Mouse (Mus musculus) hindbrain, embryonic 12.5 days (tissue): ENCODE results near the gene Sumo2. TPM values are rescaled to one million over a fixed set of nuclear protein-coding genes. Genes with fewer than 3 reads are reported as not detected.
"Not testable (repeated sequence)": the region's sequence is repeated elsewhere in the genome, so short reads cannot be mapped to it uniquely, and the experiment has no call there.

Experiments used
- ATAC-seq: fragments of 200-750 bp; cut with Nextera tagmentation; 2 replicates; pipeline ENCODE4 v1.8.0; 2017; ENCODE audit warnings: moderate TSS enrichment; ENCODE audit not compliant: low FRiP score
- H3K27ac ChIP-seq: fragments of 300-500 bp; sonication (generic); 2 replicates; pipeline ENCODE4 v1.5.1; 2016; ENCODE audit warnings: mild to moderate bottlenecking
- H3K27me3 ChIP-seq: fragments of 300-500 bp; sonication (generic); 2 replicates; pipeline ENCODE4 v1.6.1; 2016; ENCODE audit warnings: mild to moderate bottlenecking
- H3K36me3 ChIP-seq: fragments of 300-500 bp; sonication (generic); 2 replicates; pipeline ENCODE4 v1.6.1; 2016; ENCODE audit warnings: mild to moderate bottlenecking
- H3K4me1 ChIP-seq: fragments of 300-500 bp; sonication (generic); 2 replicates; pipeline ENCODE4 v1.6.1; 2016
- H3K4me2 ChIP-seq: fragments of 300-500 bp; sonication (generic); replicated peaks from 2 replicates; pipeline ENCODE4 v1.6.1; 2016; ENCODE audit warnings: mild to moderate bottlenecking
- H3K4me3 ChIP-seq: fragments of 300-500 bp; sonication (generic); 2 replicates; pipeline ENCODE4 v1.5.1; 2016; ENCODE audit warnings: mild to moderate bottlenecking
- H3K9ac ChIP-seq: fragments of 300-500 bp; sonication (generic); 2 replicates; pipeline ENCODE4 v1.6.1; 2016; ENCODE audit warnings: mild to moderate bottlenecking, moderate library complexity
- H3K9me3 ChIP-seq: fragments of 300-500 bp; sonication (generic); replicated peaks from 2 replicates; pipeline ENCODE4 v1.6.1; 2016; ENCODE audit warnings: mild to moderate bottlenecking
- WGBS: fragments of 180-500 bp; shearing (Covaris S2); methylation state at CpG from one replicate; pipeline ENCODE4 v1.1.7; 2016; 5-methylcytosine and 5-hydroxymethylcytosine counted together
- polyA plus RNA-seq: library from polyadenylated mRNA; unstranded; fragments of >200 nt; fragmentation: Nextera tagmentation; extraction: Ambion mirVana; gene quantifications from 2 replicates; pipeline ENCODE4 v1.2.1, GENCODE M21; 2016

The Sumo2 gene
- polyA plus RNA-seq, 1 experiment from 2014 or later: 1,185 TPM

DNA sequence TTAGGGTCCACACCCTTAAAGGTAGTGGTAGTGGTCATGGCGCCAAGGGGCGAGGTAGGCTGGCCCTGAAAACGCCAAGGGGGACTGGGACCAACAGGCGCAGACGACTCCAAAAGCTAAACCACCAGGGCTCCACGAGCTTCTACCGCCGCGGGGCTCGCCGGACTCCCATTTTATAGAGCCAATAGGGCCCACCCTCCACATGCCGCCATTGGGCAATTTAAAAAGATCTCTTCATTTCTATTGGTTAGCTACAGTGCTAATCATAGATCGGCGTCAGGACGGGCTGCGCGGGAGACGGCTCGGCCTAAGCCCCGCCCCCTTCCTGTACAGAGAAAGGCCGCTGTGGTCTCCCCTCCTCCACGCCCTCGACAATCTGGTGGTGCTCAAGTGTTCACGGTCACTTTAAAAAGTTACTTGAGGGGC is 21.8 kb downstream of the Sumo2 start, which contains the start of gene Jpt1:
Jpt1 (minus strand) TSS at position 150 of the 426 bp plus-strand sequence.
- Histone ChIP-seq H3K9me3 (no peaks in the 10 kb centered on the region), H3K27me3 (no peaks in the 10 kb centered on the region), H3K4me1 (peaks cover 31% of the 10 kb centered on the region), H3K4me2 (peak within 1 kb of the TSS; percentile 87), H3K9ac (peak within 1 kb of the TSS; percentile 99), H3K4me3 (peak within 1 kb of the TSS; percentile 99), H3K36me3 (no peaks in the 10 kb centered on the region), H3K27ac (peak within 1 kb of the TSS; percentile 90)
- peak; percentile 95 for ATAC-seq
- WGBS: under 1% methylated on average over 24 of the region's 24 CpGs

DNA sequence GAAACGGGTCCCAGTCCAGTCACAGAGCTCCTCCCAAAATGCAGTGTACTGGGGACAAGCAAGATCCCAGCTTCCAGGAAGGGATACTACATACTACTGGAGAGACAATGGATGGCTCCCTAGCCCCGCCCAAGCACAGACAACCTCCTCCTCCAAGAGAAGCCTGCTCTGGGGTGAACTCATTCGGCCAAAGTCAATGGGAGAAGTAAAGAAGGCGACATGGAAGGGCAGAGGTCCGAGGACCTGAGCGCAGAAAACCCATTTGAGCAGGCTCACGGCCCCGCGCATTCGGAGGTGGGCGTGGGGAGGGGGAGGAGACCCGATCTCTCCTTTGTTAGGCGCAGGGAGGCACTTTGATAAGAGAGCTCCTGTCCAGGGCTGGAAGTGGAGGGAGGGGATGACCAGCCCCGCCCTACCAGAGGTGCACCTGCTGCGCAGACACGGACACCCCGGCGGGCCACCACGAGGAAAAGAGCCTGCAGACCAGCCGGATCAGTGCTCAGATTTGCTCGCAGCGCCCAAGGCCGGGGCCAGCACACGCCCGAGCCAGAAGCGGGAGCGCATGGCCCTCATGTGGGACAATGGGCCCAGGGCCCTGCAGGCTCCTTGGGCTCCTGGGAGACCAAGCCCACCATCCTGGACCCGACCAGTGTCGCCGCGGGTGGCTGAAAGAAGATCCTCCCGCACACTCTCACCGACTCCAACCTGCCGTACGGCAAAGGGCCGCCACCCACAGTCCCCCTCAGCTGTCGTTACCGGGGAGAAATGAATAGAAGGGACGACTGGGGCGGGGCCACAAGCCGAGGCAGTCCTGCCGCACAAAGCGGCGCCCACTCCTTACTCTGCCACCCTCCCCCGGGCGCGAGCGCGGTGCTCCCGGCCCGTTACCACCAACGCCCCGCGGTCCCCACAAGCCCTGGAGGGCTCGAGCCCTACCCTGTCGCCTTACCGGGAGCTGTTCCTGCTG is 22.5 kb downstream of the Sumo2 start:
- H3K36me3 ChIP-seq: no peaks in the 10 kb centered on the region
- H3K4me3 ChIP-seq: peak overlapping the region; percentile 99
- peaks cover 36% of the 10 kb centered on the region for H3K4me1 ChIP-seq
- peak; percentile 79 for ATAC-seq
- H3K4me2 ChIP-seq: peak overlapping the region; percentile 87
- H3K9me3 ChIP-seq: no peaks in the 10 kb centered on the region
- peak overlapping the region; percentile 90 for H3K27ac ChIP-seq
- H3K27me3 ChIP-seq: no peaks in the 10 kb centered on the region
- peak overlapping the region; percentile 99 for H3K9ac ChIP-seq
- under 1% methylated on average over 57 of the region's 57 CpGs for WGBS

DNA sequence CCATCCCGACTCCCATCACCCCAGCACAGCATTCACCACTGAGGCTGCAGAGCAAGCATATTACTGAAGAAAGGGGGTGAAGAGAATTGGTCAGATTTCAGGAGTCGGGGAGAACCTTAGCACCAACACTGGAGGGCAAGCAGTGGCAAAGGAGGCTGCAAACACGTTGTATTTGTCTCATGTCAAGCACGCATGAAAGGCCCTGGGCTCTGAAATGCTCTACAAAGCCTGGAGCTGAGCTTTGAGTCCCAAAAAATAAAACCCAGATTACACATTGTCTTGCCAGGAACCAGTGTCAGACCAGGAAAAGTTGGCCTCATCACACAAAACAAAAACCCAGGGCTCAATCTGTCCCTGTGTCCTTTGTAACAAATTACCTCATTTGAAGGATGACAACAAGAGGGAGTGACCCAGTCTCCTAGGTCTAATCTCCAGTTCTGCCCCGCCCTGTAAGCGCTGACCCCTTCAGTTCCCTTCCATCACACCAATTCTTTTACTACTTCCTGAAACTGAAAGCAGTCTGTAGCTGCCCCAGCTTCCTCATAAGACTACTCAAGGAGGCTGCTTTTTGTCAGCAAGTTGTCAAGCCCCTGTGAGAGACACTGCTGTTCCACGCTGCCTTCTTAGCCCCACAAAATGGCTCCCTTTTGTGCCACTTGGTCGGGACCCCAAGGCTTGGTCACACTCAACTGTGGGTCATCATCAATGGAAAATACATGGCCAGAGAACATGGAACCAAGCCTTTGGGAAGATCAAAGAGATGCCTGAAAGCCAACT is 23.5 kb downstream of the Sumo2 start:
- Histone ChIP-seq H3K4me1 (peaks cover 46% of the 10 kb centered on the region), H3K27me3 (no peaks in the 10 kb centered on the region), H3K4me2 (peak overlapping the region; percentile 87), H3K9me3 (no peaks in the 10 kb centered on the region), H3K4me3 (peak overlapping the region; percentile 99), H3K36me3 (no peaks in the 10 kb centered on the region), H3K9ac (peak overlapping the region; percentile 99), H3K27ac (peak overlapping the region; percentile 90)
- ATAC-seq: no peak
- 22% methylated on average over 8 of the region's 8 CpGs for whole genome bisulfite sequencing

DNA sequence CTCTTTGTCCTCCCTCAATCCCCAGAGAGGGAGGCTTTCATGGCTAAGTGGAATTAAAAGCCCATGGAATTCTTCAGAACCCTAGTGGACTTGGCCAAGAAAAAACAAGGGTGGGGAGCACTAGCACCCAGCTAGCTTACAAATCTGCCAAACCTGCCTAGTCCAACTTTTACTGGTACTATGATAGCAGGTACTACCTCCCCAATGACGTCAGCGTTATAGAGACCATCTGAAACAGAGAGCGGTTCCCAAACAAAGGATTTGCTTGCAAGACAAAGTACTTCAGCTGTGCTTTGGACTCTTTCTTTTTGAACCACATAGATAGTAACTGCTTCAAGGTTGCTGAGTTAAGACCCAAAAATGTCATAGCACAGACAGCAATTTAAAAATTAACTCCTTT is 24.1 kb downstream of the Sumo2 start:
- Histone ChIP-seq H3K9me3 (no peaks in the 10 kb centered on the region), H3K4me2 (peak overlapping the region; percentile 87), H3K27me3 (no peaks in the 10 kb centered on the region), H3K9ac (peak overlapping the region; percentile 99), H3K4me1 (peaks cover 52% of the 10 kb centered on the region), H3K4me3 (peak overlapping the region; percentile 99), H3K36me3 (no peaks in the 10 kb centered on the region), H3K27ac (peak overlapping the region; percentile 90)
- no peak for ATAC-seq
- WGBS: 37% methylated on average over 3 of the region's 3 CpGs

DNA sequence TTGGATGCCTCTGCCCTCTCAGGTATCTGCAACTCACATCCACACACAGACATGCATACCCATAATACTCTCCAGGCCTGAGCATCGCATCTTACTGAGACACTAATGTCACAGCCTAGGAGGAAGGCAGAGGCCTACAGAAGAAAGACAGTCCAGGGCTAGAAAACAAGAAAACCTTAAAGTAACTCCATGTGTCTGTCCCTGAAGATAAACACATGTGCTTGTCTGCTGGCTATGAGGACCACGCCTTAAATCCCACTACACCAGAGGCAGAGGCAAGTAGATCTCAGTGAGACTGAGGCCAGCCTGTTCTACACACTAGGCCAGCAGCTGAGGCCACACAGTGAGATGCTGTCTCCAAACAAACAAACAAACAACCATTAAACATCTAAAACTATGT is 25.0 kb downstream of the Sumo2 start:
- 67% methylated on average over 2 of the region's 2 CpGs for WGBS
- peaks cover 59% of the 10 kb centered on the region for H3K4me1 ChIP-seq

DNA sequence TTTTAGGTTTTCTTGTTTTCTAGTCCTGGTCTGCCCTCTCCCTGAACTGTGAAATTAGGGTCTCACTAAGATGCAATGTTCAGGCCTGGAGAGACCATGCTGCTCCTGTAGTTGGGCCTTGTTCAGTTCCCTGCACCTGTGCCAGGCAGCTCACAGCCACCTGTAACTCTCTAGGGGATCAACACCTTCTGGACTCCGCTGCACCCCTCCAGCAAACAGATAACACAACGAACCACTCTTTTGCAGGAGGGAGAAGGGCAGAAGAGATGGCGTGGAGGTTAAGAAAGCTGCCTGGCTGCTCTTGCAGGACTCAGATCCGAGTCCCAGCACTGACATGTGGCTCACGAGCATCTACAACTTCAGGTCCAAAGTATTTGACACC is 25.6 kb downstream of the Sumo2 start:
- ATAC-seq: no peak
- Histone ChIP-seq H3K36me3 (0 out of 2 replicates have a peak, but pooled peaks cover 4% of the 10 kb centered on the region), H3K27ac (0 out of 2 replicates have a peak overlapping the region, but pooled peaks have one; percentile 12), H3K4me1 (peaks cover 62% of the 10 kb centered on the region), H3K27me3 (no peaks in the 10 kb centered on the region), H3K9me3 (no peaks in the 10 kb centered on the region), H3K4me3 (peak overlapping the region; percentile 99), H3K4me2 (peak overlapping the region; percentile 87), H3K9ac (peak overlapping the region; percentile 99; the same call in 1 of the 2 replicates)
- 62% methylated on average over 5 of the region's 5 CpGs for WGBS

More for the DNA sequence above, 25.0 kb downstream of the Sumo2 start:
- H3K4me3 ChIP-seq: peak overlapping the region; percentile 99
- H3K4me2 ChIP-seq: peak overlapping the region; percentile 87
- H3K9ac ChIP-seq: peak overlapping the region; percentile 99
- H3K27me3 ChIP-seq: no peaks in the 10 kb centered on the region
- H3K9me3 ChIP-seq: no peaks in the 10 kb centered on the region
- 0 out of 2 replicates have a peak overlapping the region, but pooled peaks have one; percentile 90 for H3K27ac ChIP-seq
- H3K36me3 ChIP-seq: 0 out of 2 replicates have a peak, but pooled peaks cover 4% of the 10 kb centered on the region
- ATAC-seq: no peak

DNA sequence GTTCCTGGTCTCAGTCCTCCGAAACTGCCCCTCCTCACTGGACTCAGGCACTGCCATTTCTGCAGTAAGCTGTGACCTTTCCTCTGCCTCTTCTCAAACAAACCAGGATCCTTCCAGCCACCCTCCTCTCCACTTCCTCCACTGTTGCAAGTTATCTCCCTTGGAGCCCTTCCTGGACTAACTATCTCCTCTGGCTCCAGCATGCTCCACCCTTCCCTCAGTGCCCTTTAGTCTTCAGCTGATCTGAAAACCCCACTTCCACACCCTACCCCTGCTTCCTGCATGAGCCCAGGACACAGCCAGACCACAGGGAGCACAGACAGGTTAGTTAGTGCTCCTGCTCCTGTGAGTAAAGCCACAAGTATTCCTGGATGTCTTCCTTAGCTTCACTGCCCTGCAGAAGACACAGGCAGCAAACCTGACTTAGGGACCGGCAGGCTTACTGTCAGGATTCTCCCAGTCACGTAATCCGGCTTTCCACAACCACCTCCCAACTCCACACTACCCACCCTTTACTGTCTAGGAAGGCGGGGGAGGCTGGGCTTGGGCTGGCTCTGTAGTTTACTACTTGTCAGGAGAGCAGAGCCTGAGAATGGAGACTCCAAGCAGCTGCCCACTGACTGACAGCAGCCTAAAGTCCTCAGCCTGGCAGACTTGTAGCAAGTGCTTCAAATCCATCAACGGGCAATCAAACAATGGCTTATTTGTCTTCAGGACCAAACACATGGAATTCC is 26.1 kb downstream of the Sumo2 start:
- peak overlapping the region; percentile 87 for H3K4me2 ChIP-seq
- no peaks in the 10 kb centered on the region for H3K9me3 ChIP-seq
- H3K4me3 ChIP-seq: peak overlapping the region; percentile 99
- H3K4me1 ChIP-seq: peaks cover 62% of the 10 kb centered on the region
- H3K9ac ChIP-seq: peak overlapping the region; percentile 99
- H3K27me3 ChIP-seq: no peaks in the 10 kb centered on the region
- no peak for ATAC-seq
- H3K36me3 ChIP-seq: 0 out of 2 replicates have a peak, but pooled peaks cover 4% of the 10 kb centered on the region
- WGBS: 39% methylated on average over 6 of the region's 6 CpGs
- H3K27ac ChIP-seq: no peak overlapping the region

DNA sequence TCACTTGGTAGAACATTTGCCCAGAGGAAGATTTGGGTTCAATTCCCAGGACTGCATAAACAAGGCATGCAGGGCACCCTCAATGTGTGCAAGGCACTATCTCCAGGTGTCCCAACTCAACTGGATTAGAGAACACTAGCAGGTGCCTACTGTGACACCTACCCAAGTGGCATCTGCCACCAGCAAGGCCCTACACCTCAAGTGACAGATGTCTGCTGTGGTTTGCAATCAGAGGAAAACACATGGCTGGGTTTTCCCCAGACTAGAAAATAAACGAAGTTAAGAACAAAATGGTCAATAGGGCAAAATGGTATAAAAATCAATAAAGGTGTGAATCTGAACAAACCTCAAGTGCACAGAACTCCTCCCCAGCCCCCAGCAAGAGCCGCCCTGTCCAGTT is 28.0 kb downstream of the Sumo2 start:
- Histone ChIP-seq H3K4me1 (peaks cover 62% of the 10 kb centered on the region), H3K36me3 (peaks cover 6% of the 10 kb centered on the region; the same call in 1 of the 2 replicates), H3K4me2 (no peak overlapping the region), H3K9me3 (no peaks in the 10 kb centered on the region), H3K9ac (no peak overlapping the region), H3K27ac (no peak overlapping the region), H3K27me3 (no peaks in the 10 kb centered on the region), H3K4me3 (no peak overlapping the region)
- ATAC-seq: no peak
- WGBS: 89% methylated on average over 2 of the region's 2 CpGs

DNA sequence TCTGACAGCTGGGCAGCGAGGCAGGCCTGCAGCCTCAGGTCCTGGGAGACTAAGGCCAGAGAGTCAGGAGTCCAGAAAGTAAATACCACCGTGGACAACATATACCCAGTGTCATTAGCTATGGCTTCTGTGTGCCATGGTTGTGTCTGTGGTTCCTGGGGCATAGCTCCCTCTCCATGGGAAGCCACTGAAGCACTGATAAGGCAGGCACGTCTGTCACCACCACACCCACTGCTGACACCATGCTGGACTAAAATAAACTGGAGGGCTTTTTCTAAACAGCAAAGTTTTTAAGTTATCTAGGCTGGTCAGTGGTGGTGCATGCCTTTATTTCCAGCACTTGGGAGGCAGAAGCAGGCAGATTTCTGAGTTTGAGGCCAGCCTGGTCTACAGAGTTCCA is 29.5 kb downstream of the Sumo2 start:
- 55% methylated on average over 3 of the region's 3 CpGs for WGBS
- ATAC-seq: no peak
- Histone ChIP-seq H3K9me3 (no peaks in the 10 kb centered on the region), H3K4me2 (no peak overlapping the region), H3K27ac (no peak overlapping the region), H3K4me1 (peaks cover 51% of the 10 kb centered on the region), H3K9ac (no peak overlapping the region), H3K27me3 (no peaks in the 10 kb centered on the region), H3K4me3 (no peak overlapping the region), H3K36me3 (peaks cover 18% of the 10 kb centered on the region)

DNA sequence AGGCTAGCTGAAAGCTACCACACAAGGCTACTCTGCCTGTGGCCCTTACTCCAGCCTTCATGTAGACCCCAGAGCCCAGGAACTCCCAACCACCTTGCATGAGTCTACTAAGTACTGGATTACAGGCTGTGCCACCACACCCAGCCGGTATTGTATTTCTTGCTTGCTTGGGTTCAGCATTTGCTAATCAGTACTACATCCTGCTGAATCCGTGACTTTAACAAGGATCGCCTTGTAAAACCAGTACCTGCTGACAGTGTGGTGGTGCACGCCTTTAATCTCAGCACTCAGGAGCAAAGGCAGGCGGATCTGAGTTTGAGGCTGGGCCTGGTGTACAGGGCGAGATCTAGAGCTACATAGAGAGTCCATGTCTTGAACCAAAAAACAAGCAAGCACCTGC is 33.4 kb downstream of the Sumo2 start:
- peaks cover 56% of the 10 kb centered on the region for H3K36me3 ChIP-seq
- ATAC-seq: no peak
- no peak overlapping the region for H3K4me2 ChIP-seq
- H3K9me3 ChIP-seq: no peaks in the 10 kb centered on the region
- H3K27me3 ChIP-seq: no peaks in the 10 kb centered on the region
- H3K9ac ChIP-seq: no peak overlapping the region
- H3K27ac ChIP-seq: no peak overlapping the region
- H3K4me3 ChIP-seq: no peak overlapping the region
- 96% methylated on average over 6 of the region's 6 CpGs for WGBS
- H3K4me1 ChIP-seq: peaks cover 17% of the 10 kb centered on the region

DNA sequence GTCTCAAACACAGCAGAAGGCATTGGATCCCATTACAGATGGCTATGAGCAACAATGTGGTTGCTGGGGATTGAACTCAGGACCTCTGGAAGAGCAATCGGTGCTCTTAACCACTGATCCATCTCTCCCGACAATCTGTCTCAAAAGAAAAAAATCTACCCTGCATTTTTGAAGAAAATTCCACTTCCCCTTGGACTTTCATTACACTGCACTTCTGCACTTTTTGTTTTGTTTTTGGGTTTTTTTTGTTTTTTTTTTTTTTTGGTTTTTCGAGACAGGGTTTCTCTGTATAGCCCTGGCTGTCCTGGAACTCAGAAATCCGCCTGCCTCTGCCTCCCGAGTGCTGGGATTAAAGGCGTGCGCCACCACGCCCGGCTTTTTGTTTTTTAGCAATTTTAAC is 39.5 kb downstream of the Sumo2 start:
- H3K4me3 ChIP-seq, H3K27ac ChIP-seq, H3K27me3 ChIP-seq, H3K9me3 ChIP-seq, ATAC-seq, H3K9ac ChIP-seq, H3K4me1 ChIP-seq, H3K4me2 ChIP-seq: not testable (repeated sequence)
- H3K36me3 ChIP-seq: peaks cover 46% of the 10 kb centered on the region
- WGBS: 92% methylated on average over 9 of the region's 9 CpGs
